Mouse (Mus musculus): ENCODE measurements around the gene Nfatc3. TPM values are rescaled to one million over a fixed set of nuclear protein-coding genes. Genes with fewer than 3 reads are reported as not detected.

Gene Nfatc3
- 2.9 and 3.2 TPM in 2 replicates for polyA plus RNA-seq (2015; fragmentation: Nextera tagmentation; extraction: Ambion mirVana)

GRCm38 (mm10) chr8:106058731-106059612 is at the start of gene Nfatc3:
Nfatc3 (plus strand) TSS chr8:106058840.

GRCm38 (mm10) chr8:106011643-106011986 is 47.0 kb upstream of the Nfatc3 start, which contains the start of gene Ddx28:
Ddx28 (minus strand) TSS chr8:106011882.

GRCm38 (mm10) chr8:106136156-106137130 is 77.8 kb downstream of the Nfatc3 start, which contains the start of gene Esrp2:
Esrp2 (minus strand) TSS chr8:106136974.

DNA sequence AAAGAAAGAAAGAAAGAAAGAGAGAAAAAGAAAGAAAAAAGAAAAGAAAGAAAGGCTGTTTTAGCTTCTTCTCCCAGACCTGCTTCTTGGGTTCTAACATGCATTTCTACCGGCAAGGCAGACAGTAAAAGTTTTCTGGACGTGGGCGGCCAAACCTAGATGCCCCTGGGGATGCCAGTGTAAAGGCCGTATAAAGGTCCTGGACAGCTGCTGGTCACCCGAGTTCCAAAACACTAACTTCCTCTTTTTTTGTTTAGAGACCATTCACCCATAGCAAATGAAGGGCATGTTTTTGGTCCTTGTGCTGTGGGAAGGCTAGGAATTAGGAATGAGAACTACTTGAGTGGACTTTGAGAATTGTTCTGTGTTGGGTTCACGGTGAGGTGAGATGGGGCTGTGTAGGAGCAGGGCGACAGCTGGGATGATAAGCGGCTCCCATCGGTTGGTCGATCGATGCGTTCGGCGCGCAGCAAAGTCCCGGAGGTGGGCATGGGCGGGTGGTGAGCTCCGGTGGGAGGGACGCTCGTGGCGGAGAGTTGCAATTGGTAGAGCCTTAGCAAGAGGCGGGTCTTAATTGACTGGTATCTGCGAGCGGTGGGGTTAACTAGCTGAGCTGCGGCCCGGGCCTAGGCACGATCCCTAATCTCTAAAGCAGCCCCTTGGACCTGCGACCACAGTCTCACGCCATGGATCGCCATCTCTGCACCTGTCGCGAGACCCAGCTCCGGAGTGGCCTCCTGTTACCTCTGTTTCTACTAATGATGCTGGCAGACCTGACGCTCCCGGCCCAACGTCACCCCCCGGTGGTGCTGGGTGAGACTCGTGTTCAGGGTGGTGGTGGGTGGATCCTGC is 91.4 kb downstream of the Nfatc3 start, which contains the start of gene Pla2g15:
Gene Pla2g15 (plus strand): TSS at position 599 of the 852 bp plus-strand sequence.

DNA sequence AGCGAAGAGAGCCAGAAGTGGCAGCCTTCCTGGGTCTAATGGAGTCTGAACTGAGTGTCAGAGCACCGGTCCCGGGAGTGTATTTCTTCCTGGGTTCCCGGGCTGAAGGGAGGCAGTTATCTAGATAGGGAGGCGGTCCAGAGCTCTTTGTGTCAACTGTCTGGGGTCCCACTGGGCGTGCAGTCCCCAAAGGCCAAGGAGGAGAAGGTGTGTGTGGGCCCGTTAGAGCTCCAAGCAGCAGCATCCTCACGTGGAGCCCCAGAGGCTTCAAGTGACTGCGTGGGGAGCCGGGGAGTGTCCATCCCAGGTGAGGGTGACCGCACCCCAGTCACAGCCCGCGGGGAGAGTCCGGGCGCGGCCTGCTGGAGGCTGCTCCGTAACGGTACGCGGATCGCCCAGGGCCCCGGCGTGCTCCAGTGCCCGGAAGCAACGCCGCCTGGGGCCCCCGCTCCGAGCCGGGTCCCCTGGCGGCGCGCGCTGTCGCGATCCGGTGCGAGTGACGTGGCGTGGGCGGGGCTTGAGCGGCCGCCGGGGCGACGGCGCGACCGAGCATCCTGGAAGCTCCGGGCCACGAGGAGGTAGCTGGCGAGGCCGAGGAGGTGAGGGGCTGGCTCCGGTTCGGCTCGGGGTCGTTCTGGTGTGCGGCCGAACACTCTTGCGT is 109.8 kb downstream of the Nfatc3 start, which contains the start of gene Slc7a6:
Gene Slc7a6 (plus strand): TSS at position 502 of the 661 bp plus-strand sequence.

Other genes starting within 250 kb of the Nfatc3 start
- 9.3 and 9.6 TPM in 2 replicates for gene Ranbp10, start 231.5 kb upstream of the Nfatc3 start, polyA plus RNA-seq (2015; fragmentation: Nextera tagmentation; extraction: Ambion mirVana)
- gene Tsnaxip1, start 231.1 kb upstream of the Nfatc3 start, polyA plus RNA-seq (2015; fragmentation: Nextera tagmentation; extraction: Ambion mirVana), result 0.17 and 0.28 TPM in 2 replicates
- gene Cenpt, start 205.6 kb upstream of the Nfatc3 start, polyA plus RNA-seq (2015; fragmentation: Nextera tagmentation; extraction: Ambion mirVana), result 9.9 and 12.2 TPM in 2 replicates
- 52.0 and 52.7 TPM in 2 replicates for gene Thap11, start 203.7 kb upstream of the Nfatc3 start, polyA plus RNA-seq (2015; fragmentation: Nextera tagmentation; extraction: Ambion mirVana)
- gene Nutf2, start 198.3 kb upstream of the Nfatc3 start, polyA plus RNA-seq (2015; fragmentation: Nextera tagmentation; extraction: Ambion mirVana), result 158 and 164 TPM in 2 replicates
- gene Edc4, start 178.0 kb upstream of the Nfatc3 start, polyA plus RNA-seq (2015; fragmentation: Nextera tagmentation; extraction: Ambion mirVana), result 20.2 and 22.6 TPM in 2 replicates
- 1.2 and 1.7 TPM in 2 replicates for gene Nrn1l, start 165.3 kb upstream of the Nfatc3 start, polyA plus RNA-seq (2015; fragmentation: Nextera tagmentation; extraction: Ambion mirVana)
- gene Pskh1, start 158.4 kb upstream of the Nfatc3 start, polyA plus RNA-seq (2015; fragmentation: Nextera tagmentation; extraction: Ambion mirVana), result 16.8 and 17.0 TPM in 2 replicates
- 0.32 TPM in 1 of 2 replicates, not detected in the other for gene Ctrl, start 125.0 kb upstream of the Nfatc3 start, polyA plus RNA-seq (2015; fragmentation: Nextera tagmentation; extraction: Ambion mirVana)
- 36.6 and 38.1 TPM in 2 replicates for gene Psmb10, start 120.4 kb upstream of the Nfatc3 start, polyA plus RNA-seq (2015; fragmentation: Nextera tagmentation; extraction: Ambion mirVana)
- 0.49 and 0.66 TPM in 2 replicates for gene Lcat, start 115.5 kb upstream of the Nfatc3 start, polyA plus RNA-seq (2015; fragmentation: Nextera tagmentation; extraction: Ambion mirVana)
- 15.2 and 16.0 TPM in 2 replicates for gene Slc12a4, start 92.7 kb upstream of the Nfatc3 start, polyA plus RNA-seq (2015; fragmentation: Nextera tagmentation; extraction: Ambion mirVana)
- not detected in 2 replicates for gene Dpep3, start 79.4 kb upstream of the Nfatc3 start, polyA plus RNA-seq (2015; fragmentation: Nextera tagmentation; extraction: Ambion mirVana)
- gene Dus2, start 67.5 kb upstream of the Nfatc3 start, polyA plus RNA-seq (2015; fragmentation: Nextera tagmentation; extraction: Ambion mirVana), result 15.0 and 15.5 TPM in 2 replicates
- gene Dpep2nb, start 52.9 kb upstream of the Nfatc3 start, polyA plus RNA-seq (2015; fragmentation: Nextera tagmentation; extraction: Ambion mirVana), result not detected in 2 replicates
- gene Ddx28, start 47.0 kb upstream of the Nfatc3 start, polyA plus RNA-seq (2015; fragmentation: Nextera tagmentation; extraction: Ambion mirVana), result 11.5 and 14.0 TPM in 2 replicates
- 0.23 and 1.7 TPM in 2 replicates for gene Esrp2, start 78.1 kb downstream of the Nfatc3 start, polyA plus RNA-seq (2015; fragmentation: Nextera tagmentation; extraction: Ambion mirVana)
- 5.5 and 8.9 TPM in 2 replicates for gene Pla2g15, start 91.6 kb downstream of the Nfatc3 start, polyA plus RNA-seq (2015; fragmentation: Nextera tagmentation; extraction: Ambion mirVana)
- gene Slc7a6, start 110.0 kb downstream of the Nfatc3 start, polyA plus RNA-seq (2015; fragmentation: Nextera tagmentation; extraction: Ambion mirVana), result 9.0 and 13.3 TPM in 2 replicates
- gene Slc7a6os, start 152.1 kb downstream of the Nfatc3 start, polyA plus RNA-seq (2015; fragmentation: Nextera tagmentation; extraction: Ambion mirVana), result 13.8 and 16.6 TPM in 2 replicates
- 24.2 and 25.2 TPM in 2 replicates for gene Prmt7, start 152.1 kb downstream of the Nfatc3 start, polyA plus RNA-seq (2015; fragmentation: Nextera tagmentation; extraction: Ambion mirVana)

All from skeletal muscle tissue, postnatal 0 days (tissue).